Mouse (Mus musculus): Measurements from ENCODE around the gene Rsph10b. TPM values are rescaled to one million over a fixed set of nuclear protein-coding genes. Genes with fewer than 3 reads are reported as not detected.

Rsph10b gene
- total RNA-seq (2023) = 0.38 TPM

DNA sequence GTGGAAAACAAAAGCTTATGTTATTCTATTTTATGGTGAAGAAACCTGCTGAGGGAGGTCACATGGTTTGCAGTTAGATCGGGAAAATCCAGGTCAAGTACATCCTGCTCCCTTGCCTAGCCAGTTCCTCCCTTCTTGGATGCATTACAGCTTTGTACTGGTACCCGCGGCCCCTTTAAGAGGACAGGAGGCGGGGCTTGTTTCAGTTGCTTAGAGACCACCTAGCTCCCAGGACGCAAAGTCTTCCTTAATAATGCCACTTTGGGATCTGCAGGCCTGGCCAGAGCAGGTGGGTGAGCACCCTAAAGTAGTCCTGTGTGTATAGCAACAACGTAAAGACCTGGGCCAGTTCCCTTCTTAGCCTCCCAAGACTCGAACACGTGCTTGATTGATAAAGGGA is at the start of gene Rsph10b:
Gene Rsph10b, plus strand, starts transcription at position 205 of the 400 bp plus-strand sequence.

DNA sequence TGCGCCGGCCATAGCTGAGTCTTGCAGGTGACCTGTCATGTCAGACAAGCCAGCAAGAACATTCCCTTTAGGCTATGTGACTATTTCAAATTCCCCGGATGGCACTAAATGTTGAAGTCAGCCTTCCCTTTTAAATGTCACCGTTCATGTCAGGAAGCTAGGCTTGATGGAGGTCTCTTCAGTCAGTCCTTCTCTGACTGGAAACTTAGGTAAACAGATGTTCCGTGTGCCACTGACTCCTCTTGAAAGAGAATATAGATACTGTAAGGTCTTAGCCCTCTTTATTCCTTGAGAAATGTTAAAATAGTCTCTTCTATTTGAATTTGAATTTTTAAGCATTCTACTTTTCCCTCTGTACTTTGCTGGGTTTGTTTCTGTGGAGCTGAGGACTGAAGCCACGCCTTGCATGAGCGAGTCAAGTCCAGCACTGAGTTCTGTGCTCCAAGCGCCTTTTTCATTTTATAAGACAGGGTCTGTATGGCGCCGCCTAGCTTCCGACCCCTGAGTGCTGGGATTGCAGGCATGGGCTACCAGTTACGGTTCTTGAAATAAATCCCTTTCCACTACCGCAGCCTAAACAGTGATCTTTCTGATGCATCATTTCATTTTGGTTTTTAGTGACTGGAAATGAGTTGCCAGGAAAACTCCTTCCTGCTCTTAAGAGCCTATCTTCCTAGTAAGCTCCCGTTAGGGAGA is 35.1 kb upstream of the Rsph10b start, which contains the start of gene Ankrd61:
Gene Ankrd61, minus strand, starts transcription at position 51 of the 696 bp plus-strand sequence.

DNA sequence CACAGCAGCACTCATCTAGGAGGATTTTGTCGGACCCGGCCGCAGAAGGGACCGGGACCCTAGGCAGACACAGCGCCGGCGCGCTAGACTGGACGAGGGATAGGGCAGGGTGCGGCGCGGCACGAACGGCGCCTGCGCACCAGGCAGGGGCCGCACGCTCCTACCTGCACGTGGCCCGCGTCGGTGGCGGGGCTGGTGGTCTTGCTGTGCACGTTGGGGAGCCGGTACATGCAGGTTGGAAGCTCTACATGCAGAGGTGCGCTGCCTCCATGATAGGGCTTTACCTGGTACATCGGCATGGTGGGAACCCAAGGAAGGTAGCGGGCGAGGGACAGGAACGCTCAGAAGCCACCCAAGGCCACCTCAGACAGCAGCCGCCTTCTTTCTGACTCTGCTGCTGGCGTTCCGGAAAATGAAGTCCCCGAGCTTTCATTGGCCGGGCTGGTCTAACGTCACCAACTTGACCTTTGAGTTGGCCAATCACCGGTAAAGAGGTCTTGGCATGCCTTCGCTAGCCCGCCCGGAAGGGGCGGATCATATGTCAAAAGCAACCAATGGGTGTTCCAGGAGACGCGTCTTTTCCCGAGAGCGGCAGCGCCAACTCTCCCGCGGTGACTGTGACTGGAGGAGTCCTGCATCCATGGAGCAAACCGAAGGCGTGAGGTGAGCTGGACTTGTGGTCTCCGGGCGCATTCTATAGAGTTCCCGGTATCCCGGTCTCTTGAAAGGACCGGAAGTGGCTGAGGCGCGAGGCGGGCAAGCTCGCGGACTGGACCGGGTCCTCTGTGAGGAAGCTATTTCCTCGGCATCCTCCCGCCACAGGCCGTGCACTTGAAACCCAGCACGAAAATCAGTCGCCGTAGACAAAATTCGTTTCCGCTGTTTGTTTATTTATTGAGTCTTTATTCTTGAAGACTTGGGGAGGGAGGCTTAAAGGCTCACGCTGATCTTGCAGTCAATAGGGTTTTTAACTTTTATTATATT is 23.1 kb upstream of the Rsph10b start, which contains the start of the genes Aimp2 and Pms2:
Gene Aimp2, minus strand, starts transcription at position 431 of the 984 bp plus-strand sequence.
Gene Pms2, plus strand, starts transcription at position 548 of the 984 bp plus-strand sequence.

DNA sequence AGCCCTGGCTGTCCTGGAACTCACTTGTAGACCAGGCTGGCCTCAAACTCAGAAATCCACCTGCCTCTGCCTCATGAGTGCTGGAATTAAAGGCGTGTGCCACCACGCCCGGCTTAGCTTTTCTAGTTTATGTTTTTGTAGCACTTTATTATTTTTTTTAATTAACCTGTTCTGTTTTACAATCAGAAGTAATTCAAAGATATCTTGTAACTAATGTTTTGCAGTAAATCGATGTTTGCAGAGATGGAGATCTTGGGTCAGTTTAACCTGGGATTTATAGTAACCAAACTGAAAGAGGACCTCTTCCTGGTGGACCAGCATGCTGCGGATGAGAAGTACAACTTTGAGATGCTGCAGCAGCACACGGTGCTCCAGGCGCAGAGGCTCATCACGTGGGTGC is 5.0 kb upstream of the Rsph10b start, which contains the start of gene Gm42421:
Gene Gm42421, plus strand, starts transcription at position 301 of the 400 bp plus-strand sequence.

DNA sequence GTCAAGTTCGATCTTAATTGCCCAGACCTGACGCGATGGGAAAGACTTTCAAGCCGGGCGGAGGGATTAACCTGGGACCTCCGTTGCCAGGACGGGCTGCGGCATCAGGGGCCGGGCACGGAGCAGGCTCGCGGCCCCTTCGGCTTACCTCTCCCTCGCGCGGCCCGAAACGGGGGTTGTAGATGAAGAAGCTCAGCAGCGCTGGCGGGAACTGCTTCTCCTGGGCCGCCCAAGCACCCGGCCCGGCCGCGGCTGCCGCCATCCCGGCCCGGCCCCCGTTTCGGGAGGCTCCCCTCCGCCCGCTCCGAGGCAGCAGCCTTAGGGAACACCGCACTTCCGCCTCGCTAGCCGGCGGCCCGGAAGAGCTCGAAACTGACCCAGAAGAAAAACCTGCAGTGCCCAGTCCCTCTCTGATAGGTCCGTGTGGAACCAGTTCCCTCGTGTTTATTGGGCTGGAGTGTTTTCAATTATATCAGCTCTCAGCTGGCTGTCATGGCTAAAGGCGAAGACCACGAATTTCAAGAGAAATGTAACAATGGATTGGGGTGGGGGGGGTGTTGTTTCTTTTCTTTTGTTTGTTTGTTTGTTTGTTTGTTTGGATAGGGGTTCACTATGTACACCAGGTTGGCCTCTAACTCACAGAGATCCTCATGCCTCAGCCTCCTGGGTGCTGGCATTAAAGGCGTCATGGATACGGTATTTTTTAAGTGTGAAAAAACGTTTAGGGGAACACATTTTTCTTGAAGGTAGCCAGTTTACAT is 81.9 kb downstream of the Rsph10b start, which contains the start of gene Ccz1:
Gene Ccz1, minus strand, starts transcription at position 327 of the 761 bp plus-strand sequence.

DNA sequence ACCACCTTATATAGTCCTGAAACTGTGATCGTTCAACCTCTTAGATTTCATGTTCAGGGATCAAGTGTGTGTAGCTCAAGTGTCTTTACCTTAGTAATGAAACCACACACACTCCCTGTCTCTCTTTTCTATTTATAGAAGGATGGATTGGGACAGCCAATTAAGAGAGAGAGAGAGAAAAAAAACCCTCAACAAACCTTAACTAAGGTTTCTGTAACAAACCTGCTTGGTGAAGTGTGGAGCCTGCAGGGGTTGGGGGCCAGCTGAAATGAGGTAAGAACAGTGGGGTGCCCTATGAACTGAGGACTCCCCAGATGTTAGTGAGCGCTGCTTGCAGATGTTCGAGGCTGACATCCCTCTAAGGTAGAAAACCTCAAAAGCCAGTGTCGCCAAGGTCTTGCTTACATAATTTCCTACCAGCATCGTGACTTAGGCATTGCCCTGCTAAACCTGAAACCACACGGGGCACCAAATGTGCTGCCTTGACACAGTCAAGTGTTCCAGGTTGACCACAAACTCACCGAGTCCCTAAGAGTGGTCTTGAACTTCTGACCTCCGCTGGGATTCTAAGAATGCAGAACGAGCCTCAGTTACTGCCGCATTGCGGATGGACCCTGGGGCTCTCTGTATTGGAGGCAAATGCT is 93.9 kb downstream of the Rsph10b start, which contains the start of gene Ocm:
Gene Ocm, minus strand, starts transcription at position 51 of the 644 bp plus-strand sequence.

Other genes with a start within 250 kb of the Rsph10b start
- 38.0 TPM for gene Usp42, start 200.8 kb upstream of the Rsph10b start, total RNA-seq (2023)
- 41.9 TPM for gene Eif2ak1, start 115.2 kb upstream of the Rsph10b start, total RNA-seq (2023)
- gene Ankrd61, start 35.4 kb upstream of the Rsph10b start, total RNA-seq (2023) = 0.32 TPM
- 20.6 TPM for gene Aimp2, start 23.2 kb upstream of the Rsph10b start, total RNA-seq (2023)
- 36.9 TPM for gene Pms2, start 23.1 kb upstream of the Rsph10b start, total RNA-seq (2023)
- 3.1 TPM for gene Gm42421, start 4.9 kb upstream of the Rsph10b start, total RNA-seq (2023)
- 80.4 TPM for gene Ccz1, start 81.8 kb downstream of the Rsph10b start, total RNA-seq (2023)
- not detected for gene Ocm, start 93.6 kb downstream of the Rsph10b start, total RNA-seq (2023)
- gene Lmtk2, start 167.4 kb downstream of the Rsph10b start, total RNA-seq (2023) = 35.8 TPM

Data from CD4-positive naive resting alpha-beta T cell, adult 76 days (primary cell).